8 mouse cellular contexts compared by ENCODE assay signal in genomic region chr14:20674064-20674833, GRCm38 (mm10). TPM values are rescaled to one million over a fixed set of nuclear protein-coding genes. Genes with fewer than 3 reads are reported as not detected.
DNase-seq lines count a peak whose midpoint lies in the region; ATAC-seq and TF ChIP-seq lines count a peak whose summit lies in the region.

Sec24c (plus strand) TSS chr14:20674308.

- H3K27me3 ChIP-seq in embryonic facial prominence, embryonic 15.5 days = no peaks in the 10 kb centered on the region; the same call in 1 of the 2 replicates
- no peaks in the 10 kb centered on the region for H3K27me3 ChIP-seq in limb, embryonic 14.5 days (ENCODE audit: control insufficient read depth, insufficient read depth, low read length)
- no peaks in the 10 kb centered on the region; the same call in 1 of the 2 replicates for H3K27me3 ChIP-seq in midbrain, postnatal 0 days (ENCODE audit: insufficient read depth, low read length)

- WGBS in bone marrow, adult 2 months = 2% methylated on average over 43 of the region's 43 CpGs
- WGBS in embryonic facial prominence, embryonic 15.5 days = under 1% methylated on average over 43 of the region's 43 CpGs
- WGBS in limb, embryonic 14.5 days = 3% methylated on average over 43 of the region's 43 CpGs
- 2% methylated on average over 43 of the region's 43 CpGs for WGBS in midbrain, postnatal 0 days

- ATAC-seq in embryonic facial prominence, embryonic 15.5 days (ENCODE audit: insufficient number of reproducible peaks, low FRiP score, low TSS enrichment, low read depth) = peak; percentile 98
- ATAC-seq in limb, embryonic 14.5 days (ENCODE audit: low FRiP score, low read depth) = peak; percentile 97
- peak; percentile 97 for ATAC-seq in midbrain, postnatal 0 days (ENCODE audit: low FRiP score)

- H3K4me3 ChIP-seq in bone marrow, adult 2 months (replicated peaks; ENCODE audit: control insufficient read depth, low read depth, low read length) = peak within 1 kb of the TSS; percentile 76
- H3K4me3 ChIP-seq in embryonic facial prominence, embryonic 15.5 days (replicated peaks) = peak within 1 kb of the TSS; percentile 65
- peak within 1 kb of the TSS; percentile 81 for H3K4me3 ChIP-seq in limb, embryonic 14.5 days (replicated peaks; ENCODE audit: low read length)
- H3K4me3 ChIP-seq in midbrain, postnatal 0 days (ENCODE audit: low read depth, low read length) = peak within 1 kb of the TSS; percentile 62

- H3K4me1 ChIP-seq in bone marrow, adult 2 months (ENCODE audit: control insufficient read depth, insufficient read depth, low read length) = no peaks in the 10 kb centered on the region; the same call in 1 of the 2 replicates
- H3K4me1 ChIP-seq in embryonic facial prominence, embryonic 15.5 days = peaks cover 10% of the 10 kb centered on the region
- peaks cover 12% of the 10 kb centered on the region for H3K4me1 ChIP-seq in limb, embryonic 14.5 days (ENCODE audit: control insufficient read depth, insufficient read depth, low read length)
- H3K4me1 ChIP-seq in midbrain, postnatal 0 days (ENCODE audit: insufficient read depth, low read length) = peaks cover 5% of the 10 kb centered on the region; the same call in 1 of the 2 replicates

- DNase-seq in 416B (ENCODE audit: low read depth) = peak; percentile 99
- peak; percentile 98 for DNase-seq in heart, adult 8-10 months (ENCODE audit: low spot score)
- DNase-seq in kidney, adult 9 months = peak; percentile 97
- peak; percentile 99 for DNase-seq in limb, embryonic 14.5 days (ENCODE audit: low spot score)
- peak; percentile 99 for DNase-seq in midbrain, postnatal 0 days (ENCODE audit: low spot score)
- DNase-seq in spleen, postnatal 14 days (ENCODE audit: low spot score in 2 of 2) = peak; percentile 95 to 98

- H3K36me3 ChIP-seq in embryonic facial prominence, embryonic 15.5 days = peaks cover 35% of the 10 kb centered on the region
- peaks cover 36% of the 10 kb centered on the region for H3K36me3 ChIP-seq in limb, embryonic 14.5 days (ENCODE audit: control insufficient read depth, insufficient read depth, low read length)
- peaks cover 23% of the 10 kb centered on the region for H3K36me3 ChIP-seq in midbrain, postnatal 0 days (ENCODE audit: insufficient read depth, low read length)

- peak; percentile 63; the same call in 1 of the 2 replicates for TF ChIP-seq POLR2A in bone marrow, adult 2 months (IDR thresholded peaks at IDR 0.05; ENCODE audit: borderline replicate concordance, control insufficient read depth, low read depth, low read length)
- no peak for TF ChIP-seq POLR2A in limb, embryonic 14.5 days (IDR thresholded peaks at IDR 0.05; ENCODE audit: borderline replicate concordance, extremely low read depth, insufficient read depth, insufficient read length)

- H3K9me3 ChIP-seq in embryonic facial prominence, embryonic 15.5 days (replicated peaks) = no peaks in the 10 kb centered on the region
- H3K9me3 ChIP-seq in limb, embryonic 14.5 days (ENCODE audit: control insufficient read depth, low read length) = no peaks in the 10 kb centered on the region
- no peaks in the 10 kb centered on the region for H3K9me3 ChIP-seq in midbrain, postnatal 0 days (ENCODE audit: low read length)

- H3K4me2 ChIP-seq in embryonic facial prominence, embryonic 15.5 days (replicated peaks) = peak within 1 kb of the TSS; percentile 62
- H3K4me2 ChIP-seq in limb, embryonic 14.5 days (replicated peaks; ENCODE audit: low read depth, low read length, severe bottlenecking) = peak within 1 kb of the TSS; percentile 86
- H3K4me2 ChIP-seq in midbrain, postnatal 0 days (ENCODE audit: low read depth, low read length, poor library complexity, severe bottlenecking) = peak within 1 kb of the TSS; percentile 87

- peak within 1 kb of the TSS; percentile 76 for H3K9ac ChIP-seq in embryonic facial prominence, embryonic 15.5 days
- H3K9ac ChIP-seq in limb, embryonic 14.5 days (ENCODE audit: low read depth, low read length, severe bottlenecking) = peak within 1 kb of the TSS; percentile 71
- peak within 1 kb of the TSS; percentile 74 for H3K9ac ChIP-seq in midbrain, postnatal 0 days (replicated peaks; ENCODE audit: low read length, poor library complexity, severe bottlenecking)

- no peak for TF ChIP-seq CTCF in bone marrow, adult 2 months (IDR thresholded peaks at IDR 0.05; ENCODE audit: control insufficient read depth, insufficient read depth, low read length)
- no peak for TF ChIP-seq CTCF in midbrain, postnatal 0 days (IDR thresholded peaks at IDR 0.05)

- H3K27ac ChIP-seq in bone marrow, adult 2 months (ENCODE audit: control insufficient read depth, insufficient read depth, low read depth, low read length, poor library complexity) = peak within 1 kb of the TSS; percentile 71
- peak within 1 kb of the TSS; percentile 96 for H3K27ac ChIP-seq in embryonic facial prominence, embryonic 15.5 days (replicated peaks)
- peak within 1 kb of the TSS; percentile 93 for H3K27ac ChIP-seq in limb, embryonic 14.5 days (replicated peaks; ENCODE audit: low read depth, low read length)
- H3K27ac ChIP-seq in midbrain, postnatal 0 days (ENCODE audit: low read depth, low read length) = peak within 1 kb of the TSS; percentile 81

RNA-seq across cellular contexts. Expression of gene Sec24c, which starts in this region (rescaled TPM):
- polyA plus RNA-seq in bone marrow, adult 2 months (2011; ENCODE audit: insufficient read depth, insufficient read length, low replicate concordance, missing spikeins) = 29.8 and 49.6 TPM in 2 replicates
- 86.8 and 92.5 TPM in 2 replicates for polyA plus RNA-seq in embryonic facial prominence, embryonic 15.5 days (2015; fragmentation: Nextera tagmentation; extraction: Ambion mirVana)
- total RNA-seq in heart, adult 8-10 months (2022) = 100 to 1,000 TPM in 3 of 4 experiments, 10 to 100 TPM in 1; 97.9 to 110 (median 103) TPM
- 149 and 207 TPM in 2 replicates for polyA plus RNA-seq in limb, embryonic 14.5 days (2012; rRNA removed)
- 77.2 and 84.0 TPM in 2 replicates for polyA plus RNA-seq in limb, embryonic 14.5 days (2014; fragmentation: Nextera tagmentation; extraction: Ambion mirVana)
- total RNA-seq in midbrain, postnatal 0 days (2014; rRNA removed) = 90.2 and 141 TPM in 2 replicates
- polyA plus RNA-seq in midbrain, postnatal 0 days (2015; fragmentation: Nextera tagmentation; extraction: Ambion mirVana) = 62.4 and 63.7 TPM in 2 replicates

Comparison
In these comparisons a context has a peak if more than half of its experiments do, and no peak if none do; other contexts are left out.
1. Peak in every context shown above with its lines: DNase-seq, ATAC-seq, H3K4me3 ChIP-seq and H3K27ac ChIP-seq.